Mouse (Mus musculus) forebrain, embryonic 12.5 days (tissue): ENCODE results near the gene Armc2. TPM values are rescaled to one million over a fixed set of nuclear protein-coding genes. Genes with fewer than 3 reads are reported as not detected.

Experiments used
- ATAC-seq: fragments of 200-750 bp; cut with Nextera tagmentation; 2 replicates; pipeline ENCODE4 v1.8.0; 2017; ENCODE audit warnings: moderate TSS enrichment; ENCODE audit not compliant: low FRiP score
- H3K27ac ChIP-seq: fragments of 300-500 bp; sonication (generic); 2 replicates; pipeline ENCODE4 v1.5.1; 2016; ENCODE audit warnings: mild to moderate bottlenecking
- H3K27me3 ChIP-seq: fragments of 300-500 bp; sonication (generic); 2 replicates; pipeline ENCODE4 v1.6.1; 2016; ENCODE audit warnings: mild to moderate bottlenecking
- H3K36me3 ChIP-seq: fragments of 300-500 bp; sonication (generic); replicated peaks from 2 replicates; pipeline ENCODE4 v1.6.1; 2016; ENCODE audit warnings: mild to moderate bottlenecking
- H3K4me1 ChIP-seq: fragments of 300-500 bp; sonication (generic); 2 replicates; pipeline ENCODE4 v1.6.1; 2016
- H3K4me2 ChIP-seq: fragments of 300-500 bp; sonication (generic); 2 replicates; pipeline ENCODE4 v1.6.1; 2016; ENCODE audit warnings: mild to moderate bottlenecking, moderate library complexity
- H3K4me3 ChIP-seq: fragments of 300-500 bp; sonication (generic); replicated peaks from 2 replicates; pipeline ENCODE4 v1.5.1; 2016; ENCODE audit warnings: mild to moderate bottlenecking
- H3K9ac ChIP-seq: fragments of 300-500 bp; sonication (generic); 2 replicates; pipeline ENCODE4 v1.6.1; 2016; ENCODE audit warnings: mild to moderate bottlenecking
- H3K9me3 ChIP-seq: fragments of 300-500 bp; sonication (generic); 2 replicates; pipeline ENCODE4 v1.6.1; 2016
- whole genome bisulfite sequencing: fragments of 180-500 bp; shearing (Covaris S2); methylation state at CpG from one replicate; pipeline ENCODE4 v1.1.7; 2016; 5-methylcytosine and 5-hydroxymethylcytosine counted together
- polyA plus RNA-seq: library from polyadenylated mRNA; unstranded; fragments of >200 nt; fragmentation: Nextera tagmentation; extraction: Ambion mirVana; gene quantifications from 2 replicates; pipeline ENCODE4 v1.2.1, GENCODE M21; 2016

Gene Armc2
- polyA plus RNA-seq, 1 experiment from 2014 or later = 4.6 TPM

DNA sequence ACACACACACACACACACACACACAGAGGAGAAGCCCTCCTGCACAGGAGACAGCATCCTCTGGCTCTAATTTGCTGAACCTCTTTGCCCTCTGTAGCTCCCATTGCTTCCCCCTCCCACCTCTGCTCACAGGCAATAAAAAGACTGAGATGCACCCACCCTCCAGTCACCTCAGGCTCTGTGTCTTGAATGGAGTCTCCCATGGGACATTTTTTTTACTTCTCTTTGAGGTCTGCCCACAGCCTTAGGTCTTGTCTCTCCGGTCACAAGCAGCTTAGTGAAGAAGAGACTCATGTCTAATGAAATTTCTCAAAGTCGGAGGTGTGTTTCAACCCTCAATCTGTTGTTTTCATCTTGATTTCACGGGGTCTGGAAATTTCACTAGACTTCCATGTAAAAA is 29.3 kb downstream of the Armc2 start:
- Histone ChIP-seq H3K4me3 (no peak overlapping the region), H3K4me1 (peaks cover 11% of the 10 kb centered on the region; the same call in 1 of the 2 replicates), H3K36me3 (no peaks in the 10 kb centered on the region), H3K27ac (no peak overlapping the region), H3K4me2 (no peak overlapping the region), H3K9me3 (no peaks in the 10 kb centered on the region), H3K27me3 (peaks cover 30% of the 10 kb centered on the region), H3K9ac (no peak overlapping the region)
- ATAC-seq = no peak
- 93% methylated on average over 3 of the region's 3 CpGs for WGBS

DNA sequence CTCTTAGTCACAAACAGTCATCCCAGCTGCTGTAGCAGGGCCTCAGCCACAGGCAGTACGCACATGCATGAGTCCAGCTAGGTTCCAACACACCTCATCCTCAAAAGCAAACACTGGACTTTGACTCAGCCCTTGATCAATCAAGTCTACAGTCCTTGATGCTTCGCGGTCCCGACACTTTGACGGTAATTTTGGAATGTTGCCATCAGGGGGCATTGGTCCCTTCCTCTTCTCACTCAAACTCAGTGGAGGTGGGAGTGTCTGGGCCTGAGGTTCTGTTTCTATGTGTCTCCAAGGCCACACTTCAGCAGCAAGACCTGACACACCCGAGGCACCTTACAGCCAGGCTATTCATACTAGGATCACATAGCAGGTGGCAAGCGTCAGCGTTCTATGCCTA is 32.1 kb downstream of the Armc2 start:
- H3K36me3 ChIP-seq = no peaks in the 10 kb centered on the region
- peaks cover 5% of the 10 kb centered on the region; the same call in 1 of the 2 replicates for H3K4me1 ChIP-seq
- no peak overlapping the region for H3K9ac ChIP-seq
- H3K4me3 ChIP-seq = no peak overlapping the region
- H3K9me3 ChIP-seq = no peaks in the 10 kb centered on the region
- H3K27ac ChIP-seq = no peak overlapping the region
- H3K4me2 ChIP-seq = no peak overlapping the region
- ATAC-seq = no peak
- WGBS = 91% methylated on average over 8 of the region's 8 CpGs
- peaks cover 22% of the 10 kb centered on the region for H3K27me3 ChIP-seq

DNA sequence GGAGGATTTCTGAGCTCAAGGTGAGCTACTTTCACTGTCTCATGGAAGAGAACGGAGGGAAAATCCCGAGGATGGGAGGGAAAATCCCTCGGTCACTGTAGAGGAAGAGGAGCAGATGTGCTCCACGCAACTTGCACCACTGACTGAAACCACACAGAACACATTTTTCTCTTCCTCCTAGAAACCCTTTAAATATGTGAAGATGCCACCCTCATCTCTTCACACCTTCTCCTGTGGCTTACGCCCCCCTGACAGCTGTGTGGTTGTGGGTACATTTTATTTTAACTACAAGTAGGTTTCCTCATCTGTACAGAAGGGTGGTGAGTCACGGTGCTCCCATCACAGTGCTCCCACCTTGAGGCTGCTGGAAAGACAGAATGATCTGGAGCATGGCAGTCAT is 34.0 kb downstream of the Armc2 start:
- no peaks in the 10 kb centered on the region for H3K36me3 ChIP-seq
- no peak overlapping the region for H3K9ac ChIP-seq
- ATAC-seq = no peak
- H3K4me3 ChIP-seq = no peak overlapping the region
- WGBS = 92% methylated on average over 6 of the region's 6 CpGs
- H3K27me3 ChIP-seq = peaks cover 7% of the 10 kb centered on the region
- peaks cover 3% of the 10 kb centered on the region; the same call in 1 of the 2 replicates for H3K4me1 ChIP-seq
- no peak overlapping the region for H3K4me2 ChIP-seq
- H3K9me3 ChIP-seq = no peaks in the 10 kb centered on the region
- no peak overlapping the region for H3K27ac ChIP-seq

DNA sequence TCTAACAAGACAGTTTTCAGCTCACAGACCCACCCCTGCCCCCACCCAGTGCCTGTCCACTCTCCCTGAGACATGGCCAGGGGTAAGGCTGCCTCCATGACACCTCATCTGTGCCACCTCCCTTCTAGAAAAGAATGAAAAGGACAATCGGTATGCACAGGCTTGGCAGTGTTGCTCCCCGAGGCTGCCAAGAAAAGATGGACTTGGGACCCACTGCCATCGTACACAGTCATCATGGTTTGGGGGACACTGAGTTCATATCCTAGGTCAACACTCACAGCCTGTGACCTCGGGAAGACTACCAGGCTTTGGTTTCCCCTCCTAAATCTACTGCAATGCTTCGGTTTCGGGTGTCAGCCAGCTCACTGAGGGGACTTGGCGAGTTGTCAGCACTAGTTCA is 35.4 kb downstream of the Armc2 start:
- peaks cover 3% of the 10 kb centered on the region; the same call in 1 of the 2 replicates for H3K4me1 ChIP-seq
- no peak overlapping the region for H3K4me3 ChIP-seq
- no peak overlapping the region for H3K4me2 ChIP-seq
- no peak overlapping the region for H3K9ac ChIP-seq
- no peaks in the 10 kb centered on the region for H3K9me3 ChIP-seq
- H3K27me3 ChIP-seq = no peaks in the 10 kb centered on the region
- H3K36me3 ChIP-seq = no peaks in the 10 kb centered on the region
- H3K27ac ChIP-seq = no peak overlapping the region
- 79% methylated on average over 7 of the region's 7 CpGs for WGBS
- ATAC-seq = no peak

DNA sequence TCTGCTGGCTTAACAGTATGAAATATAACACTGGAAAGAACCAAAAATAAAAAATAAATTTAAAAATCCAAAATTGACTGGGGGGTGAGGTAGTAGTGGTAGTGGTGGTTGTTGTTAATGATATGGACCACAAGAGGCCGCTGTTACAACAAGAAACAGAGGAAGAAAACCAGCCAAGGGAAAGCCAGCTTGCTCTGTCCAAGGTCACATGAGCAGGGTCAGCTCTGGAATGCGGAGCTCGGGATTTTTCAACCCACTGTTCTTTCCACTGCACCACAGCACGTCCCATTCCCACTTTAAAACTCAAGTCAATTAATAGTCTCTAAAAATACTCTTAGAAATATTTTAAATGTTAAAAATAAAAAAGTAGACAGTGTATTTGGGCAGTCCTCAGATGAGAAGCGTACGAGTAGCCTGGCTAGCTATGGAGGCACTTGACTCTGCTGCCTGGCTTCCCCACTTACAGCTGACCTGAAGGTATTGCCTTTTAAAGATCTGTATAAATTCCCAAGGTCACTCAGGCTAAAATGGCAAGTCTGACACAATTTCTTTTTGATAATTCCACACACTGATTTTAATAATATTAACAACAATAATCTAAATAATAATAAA is 37.4 kb downstream of the Armc2 start:
- Histone ChIP-seq H3K27me3 (no peaks in the 10 kb centered on the region), H3K9ac (no peak overlapping the region), H3K27ac (no peak overlapping the region), H3K4me3 (no peak overlapping the region), H3K9me3 (no peaks in the 10 kb centered on the region), H3K4me2 (no peak overlapping the region), H3K4me1 (peaks cover 3% of the 10 kb centered on the region; the same call in 1 of the 2 replicates), H3K36me3 (no peaks in the 10 kb centered on the region)
- peak; percentile 61; the same call in 1 of the 2 replicates for ATAC-seq
- WGBS = 24% methylated on average over 6 of the region's 6 CpGs

DNA sequence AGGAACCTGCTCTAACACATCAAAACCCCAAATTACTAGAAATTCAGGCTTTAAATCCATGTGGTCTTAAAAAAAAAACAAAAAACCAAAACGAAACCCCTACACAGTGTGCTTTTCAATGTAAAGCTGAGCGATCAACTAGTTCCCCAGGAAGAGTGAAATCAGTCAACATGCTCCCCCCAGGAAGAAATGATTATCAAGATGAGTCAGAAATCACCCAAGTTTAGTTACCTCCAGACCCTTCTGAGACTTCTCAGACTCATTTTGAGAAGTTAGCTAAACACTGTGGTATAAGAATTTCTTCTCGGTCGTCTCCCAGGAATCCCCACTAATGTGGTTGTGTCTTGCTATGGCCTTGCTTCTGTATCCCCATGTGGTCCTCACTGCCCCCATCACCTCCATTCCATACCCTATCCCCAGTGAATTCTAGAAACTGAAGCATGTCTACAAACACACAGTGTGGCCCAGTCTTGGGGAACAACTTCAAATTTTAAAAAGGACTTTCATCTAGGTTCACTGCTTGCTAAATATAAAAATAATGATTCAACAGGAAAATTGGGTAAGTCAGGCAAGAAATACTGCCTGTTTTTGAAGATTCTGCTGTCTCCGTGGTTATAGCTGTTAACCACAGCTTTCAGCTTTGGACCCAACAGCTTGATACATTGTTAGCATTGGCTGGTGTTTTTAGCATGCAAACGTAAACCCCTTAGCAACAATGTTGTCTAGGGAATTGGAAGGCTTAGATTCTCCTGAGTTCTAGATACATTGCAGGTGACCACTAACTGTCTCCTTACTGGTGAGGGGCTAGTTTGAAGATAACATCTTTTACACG is 39.6 kb downstream of the Armc2 start:
- H3K27me3 ChIP-seq = no peaks in the 10 kb centered on the region
- no peak overlapping the region for H3K27ac ChIP-seq
- H3K9ac ChIP-seq = no peak overlapping the region
- no peaks in the 10 kb centered on the region for H3K9me3 ChIP-seq
- H3K36me3 ChIP-seq = no peaks in the 10 kb centered on the region
- peaks cover 3% of the 10 kb centered on the region; the same call in 1 of the 2 replicates for H3K4me1 ChIP-seq
- no peak overlapping the region for H3K4me3 ChIP-seq
- no peak overlapping the region for H3K4me2 ChIP-seq
- WGBS = 81% methylated on average over 7 of the region's 7 CpGs
- ATAC-seq = no peak

DNA sequence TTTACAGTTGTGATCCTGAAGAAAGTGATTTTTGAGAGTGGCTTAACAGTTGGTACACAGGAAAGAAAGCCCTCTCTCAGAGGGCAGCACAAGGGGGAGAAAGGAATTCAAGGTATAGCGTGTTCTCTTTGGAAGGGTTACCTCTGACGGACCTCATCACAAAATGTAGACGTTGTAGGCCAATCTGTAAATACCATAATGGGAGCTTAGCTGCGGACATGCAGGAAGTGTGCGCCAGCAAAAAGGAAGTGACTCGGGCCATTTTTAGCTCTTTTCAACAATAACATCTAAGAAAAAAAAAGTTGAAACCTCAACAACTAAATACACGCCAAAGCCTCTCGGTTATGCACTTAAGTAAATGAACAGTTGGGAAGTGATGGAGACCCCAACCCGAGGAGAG is 45.6 kb downstream of the Armc2 start:
- no peak overlapping the region for H3K4me3 ChIP-seq
- H3K4me1 ChIP-seq = no peaks in the 10 kb centered on the region
- H3K27me3 ChIP-seq = no peaks in the 10 kb centered on the region
- H3K9ac ChIP-seq = no peak overlapping the region
- H3K9me3 ChIP-seq = no peaks in the 10 kb centered on the region
- H3K27ac ChIP-seq = no peak overlapping the region
- no peak for ATAC-seq
- no peaks in the 10 kb centered on the region for H3K36me3 ChIP-seq
- H3K4me2 ChIP-seq = no peak overlapping the region
- WGBS = 90% methylated on average over 9 of the region's 9 CpGs

DNA sequence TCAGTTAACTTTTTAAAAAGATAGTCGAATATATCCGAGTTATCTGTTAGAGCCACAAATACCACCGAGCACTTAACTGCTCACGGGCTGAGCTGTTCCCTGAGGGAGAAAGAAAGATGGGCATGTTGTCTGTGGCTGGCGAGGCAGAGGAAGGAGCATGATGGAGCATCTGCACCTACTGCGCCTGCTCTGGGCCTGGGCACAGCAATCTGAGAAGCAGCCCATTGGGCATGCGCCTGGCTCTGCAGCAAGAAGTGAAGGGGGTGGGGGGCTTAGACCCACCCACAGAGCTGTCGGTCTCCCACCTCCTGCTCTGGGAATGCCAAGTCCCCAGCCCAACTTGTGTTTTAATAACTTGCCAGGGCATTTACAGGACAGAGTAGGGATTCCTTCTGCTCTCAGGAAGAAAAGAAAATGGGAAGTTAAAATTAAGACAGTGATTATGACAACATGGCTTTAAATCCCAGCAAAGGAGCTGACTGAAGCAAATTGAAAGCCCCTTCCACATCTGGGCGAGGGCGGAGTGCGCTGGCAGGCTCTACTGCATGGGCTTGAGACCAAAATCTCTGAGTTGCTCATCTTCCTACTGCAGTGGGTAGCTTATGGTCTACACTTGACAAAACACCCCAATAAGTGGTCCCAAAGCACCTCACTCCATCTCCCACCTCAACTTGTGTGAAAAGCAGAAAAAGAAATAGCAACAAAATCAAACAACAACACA is 50.2 kb downstream of the Armc2 start:
- H3K27me3 ChIP-seq = no peaks in the 10 kb centered on the region
- no peak for ATAC-seq
- H3K4me2 ChIP-seq = no peak overlapping the region
- no peaks in the 10 kb centered on the region for H3K36me3 ChIP-seq
- no peak overlapping the region for H3K4me3 ChIP-seq
- H3K27ac ChIP-seq = no peak overlapping the region
- H3K9ac ChIP-seq = no peak overlapping the region
- H3K9me3 ChIP-seq = no peaks in the 10 kb centered on the region
- no peaks in the 10 kb centered on the region for H3K4me1 ChIP-seq
- 79% methylated on average over 11 of the region's 11 CpGs for WGBS

DNA sequence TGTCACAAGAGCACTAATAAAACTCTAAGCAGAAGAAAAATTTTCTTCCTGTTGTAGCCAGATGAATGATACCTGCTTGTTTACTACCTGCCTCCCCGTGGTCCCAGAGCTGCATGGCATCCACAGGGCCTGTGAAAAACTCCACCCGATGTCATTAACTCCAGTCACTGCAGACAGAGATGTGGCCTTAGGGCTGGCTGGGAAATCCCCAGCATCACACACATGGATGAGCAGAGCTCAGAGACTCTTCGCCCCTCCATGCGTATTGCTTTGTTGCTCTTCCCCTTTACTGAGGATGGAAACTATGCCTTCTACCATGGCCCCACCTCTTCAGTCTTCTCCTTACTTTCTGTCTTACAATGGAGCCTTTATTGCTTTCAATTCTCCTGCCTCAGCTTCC is 55.5 kb downstream of the Armc2 start:
- H3K36me3 ChIP-seq = no peaks in the 10 kb centered on the region
- no peak overlapping the region for H3K4me2 ChIP-seq
- H3K9me3 ChIP-seq = no peaks in the 10 kb centered on the region
- ATAC-seq = no peak
- H3K27ac ChIP-seq = no peak overlapping the region
- H3K4me3 ChIP-seq = no peak overlapping the region
- no peaks in the 10 kb centered on the region for H3K27me3 ChIP-seq
- H3K9ac ChIP-seq = no peak overlapping the region
- WGBS = 60% methylated on average over 4 of the region's 4 CpGs
- H3K4me1 ChIP-seq = peaks cover 4% of the 10 kb centered on the region

DNA sequence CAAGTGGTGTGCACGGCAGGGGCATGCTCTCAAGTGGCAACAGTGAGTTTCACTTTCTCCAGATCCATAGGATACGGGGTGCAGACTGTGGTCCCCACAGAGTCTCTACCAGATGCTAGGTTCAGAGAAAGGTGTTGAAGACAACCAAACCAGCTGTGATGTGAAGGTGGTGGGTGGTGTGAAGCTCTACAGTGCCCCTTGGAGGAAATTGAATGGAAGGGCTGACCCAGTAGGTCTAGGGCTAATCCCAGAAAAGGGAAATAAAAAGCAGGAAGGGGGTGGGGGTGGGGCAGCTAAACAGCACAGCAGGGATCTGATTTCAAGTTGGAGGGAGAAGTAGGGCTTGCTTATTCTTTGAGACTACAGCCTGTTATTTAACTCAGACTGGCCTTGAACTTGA is 58.4 kb downstream of the Armc2 start:
- Histone ChIP-seq H3K27ac (no peak overlapping the region), H3K9ac (no peak overlapping the region), H3K9me3 (no peaks in the 10 kb centered on the region), H3K27me3 (no peaks in the 10 kb centered on the region), H3K4me2 (no peak overlapping the region), H3K4me1 (peaks cover 4% of the 10 kb centered on the region), H3K36me3 (no peaks in the 10 kb centered on the region), H3K4me3 (no peak overlapping the region)
- 84% methylated on average over 2 of the region's 2 CpGs for whole genome bisulfite sequencing
- no peak for ATAC-seq

DNA sequence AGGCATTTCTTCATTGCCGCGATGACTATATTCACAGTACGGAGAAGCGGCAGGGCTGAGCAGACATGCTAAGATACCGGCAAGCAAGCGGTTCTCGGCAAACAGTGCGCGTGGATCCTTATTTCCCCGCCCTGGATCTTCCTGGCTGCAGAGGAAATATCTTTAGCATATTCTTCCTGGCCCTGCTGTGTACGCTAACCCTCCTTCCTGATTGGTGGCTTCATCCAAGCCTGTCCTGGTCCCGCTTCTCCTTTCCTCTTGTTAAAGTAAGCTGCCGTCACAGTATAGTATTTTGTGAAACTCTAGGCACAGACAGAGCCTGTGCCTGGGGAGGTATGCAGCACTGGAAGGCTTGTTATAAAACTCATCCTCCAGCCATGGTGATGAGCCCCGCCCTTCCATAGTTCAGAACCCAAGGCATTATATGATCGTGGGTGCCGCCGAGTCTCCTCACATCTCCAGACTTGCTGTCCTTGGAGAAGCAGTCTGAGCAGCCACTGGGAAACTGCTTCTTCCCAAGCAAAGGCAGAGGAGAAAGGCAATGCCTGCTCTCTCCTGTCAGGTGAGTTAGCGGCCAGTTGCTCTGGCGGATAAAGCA is 59.5 kb downstream of the Armc2 start:
- H3K36me3 ChIP-seq = no peaks in the 10 kb centered on the region
- no peaks in the 10 kb centered on the region for H3K27me3 ChIP-seq
- no peak for ATAC-seq
- H3K4me2 ChIP-seq = no peak overlapping the region
- 95% methylated on average over 19 of the region's 19 CpGs for WGBS
- no peaks in the 10 kb centered on the region for H3K9me3 ChIP-seq
- H3K4me3 ChIP-seq = no peak overlapping the region
- H3K4me1 ChIP-seq = peaks cover 4% of the 10 kb centered on the region
- H3K27ac ChIP-seq = no peak overlapping the region
- H3K9ac ChIP-seq = no peak overlapping the region
